Mouse (Mus musculus): ENCODE measurements around the gene Lyg2.

- TF ChIP-seq CTCF (IDR thresholded peaks at IDR 0.05; ENCODE audit: control insufficient read depth, insufficient read depth, insufficient replicate concordance, low read depth, low read length) (no peak), POLR2A (IDR thresholded peaks at IDR 0.05; ENCODE audit: control insufficient read depth, low read depth, low read length) (no peak)
These were observed 27.1 kb downstream of the Lyg2 start for GRCm38 (mm10) chr1:37889206-37889605.

Measured in testis, adult 2 months (tissue).